Mouse (Mus musculus) ES-E14 (cell line): ENCODE measurements around the gene Eif3l. TPM values are rescaled to one million over a fixed set of nuclear protein-coding genes. Genes with fewer than 3 reads are reported as not detected.
A peak's percentile ranks its signal among the peaks of the same experiment; 100 is the strongest.

Experiments used
- DNase-seq: peaks from one replicate; pipeline ENCODE4 v3.0.0-alpha.2; 2013; ENCODE audit warnings: low read depth, low spot score
- H3K27ac ChIP-seq: 2 replicates; pipeline ENCODE4 v1.5.1; 2012; ENCODE audit warnings: low read depth, mild to moderate bottlenecking, low read length, moderate library complexity, mixed read lengths; ENCODE audit not compliant: poor library complexity, insufficient read depth, severe bottlenecking
- H3K36me3 ChIP-seq: 2 replicates; pipeline ENCODE4 v1.6.1; 2012; ENCODE audit warnings: mild to moderate bottlenecking, low read length, moderate library complexity, mixed read lengths; ENCODE audit not compliant: control insufficient read depth, poor library complexity, insufficient read depth, severe bottlenecking
- H3K4me1 ChIP-seq, 2 experiments: fragments of 150-350 bp in 1 of 2; sonication (generic) in 1 of 2; 2 replicates each; pipeline ENCODE4 v1.6.1; 2012; ENCODE audit warnings: low read length in 2 of 2, mild to moderate bottlenecking in 1 of 2, mixed read lengths in 1 of 2; ENCODE audit not compliant: control insufficient read depth in 2 of 2, insufficient read depth in 2 of 2, poor library complexity in 1 of 2
- H3K4me3 ChIP-seq, 2 experiments: fragments of 150-350 bp in 1 of 2; sonication (generic) in 1 of 2; 2 replicates each; pipeline ENCODE4 v1.5.1; 2012; ENCODE audit warnings: low read length in 2 of 2, low read depth in 1 of 2, mild to moderate bottlenecking in 1 of 2, mixed read lengths in 1 of 2; ENCODE audit not compliant: insufficient read depth in 1 of 2, poor library complexity in 1 of 2, severe bottlenecking in 1 of 2
- H3K9ac ChIP-seq: 2 replicates; pipeline ENCODE4 v1.6.1; 2012; ENCODE audit warnings: low read depth, mild to moderate bottlenecking, low read length, mixed read lengths; ENCODE audit not compliant: poor library complexity, insufficient read depth, severe bottlenecking
- H3K9me3 ChIP-seq: fragments of 150-350 bp; sonication (generic); 2 replicates; pipeline ENCODE4 v1.6.1; 2012; ENCODE audit warnings: low read depth, mild to moderate bottlenecking, low read length; ENCODE audit not compliant: control insufficient read depth, insufficient read depth
- CHD2 ChIP-seq: IDR thresholded peaks from 2 replicates; pipeline ENCODE4 v1.6.1; 2014; ENCODE audit warnings: mild to moderate bottlenecking, low read depth, low read length, inconsistent platforms
- HCFC1 ChIP-seq: IDR thresholded peaks from 2 replicates; pipeline ENCODE4 v1.6.1; 2012; ENCODE audit warnings: low read length, inconsistent platforms, borderline replicate concordance; ENCODE audit not compliant: insufficient read depth
- MAFK ChIP-seq: IDR thresholded peaks from 2 replicates; pipeline ENCODE4 v1.6.1; 2014; ENCODE audit warnings: mild to moderate bottlenecking, low read depth, low read length, inconsistent platforms; ENCODE audit not compliant: insufficient read depth
- ZC3H11A ChIP-seq: IDR thresholded peaks from 2 replicates; pipeline ENCODE4 v1.6.1; 2012; ENCODE audit warnings: low read depth, mild to moderate bottlenecking, inconsistent platforms, low read length, borderline replicate concordance
- ZNF384 ChIP-seq: IDR thresholded peaks from 2 replicates; pipeline ENCODE4 v1.6.1; 2012; ENCODE audit warnings: low read depth, low read length, inconsistent platforms
- in situ Hi-C, 2 experiments: fragments of 600-800 bp; cut with MboI; formaldehyde crosslinking; loops; one replicate each; pipeline ENCODE4 v1.15.1; 2025; ENCODE audit warnings: low sequenced_read_pairs in 2 of 2, inconsistent platforms in 1 of 2; ENCODE audit not compliant: unreplicated experiment in 2 of 2
- total RNA-seq: library from RNA; depleted of rRNA; stranded (reverse); fragments of 300-350 nt; gene quantifications from 2 replicates; pipeline ENCODE4 v1.2.3, GENCODE M21; 2012

Eif3l gene
- total RNA-seq, 1 experiment, result 380 TPM

- Histone ChIP-seq H3K9ac (0 out of 2 replicates have a peak overlapping the region, but pooled peaks have one; percentile 32), H3K4me3 (no peak overlapping the region), H3K4me1 (peaks cover 11 to 12% of the 10 kb centered on the region in 2 experiments; a peak in 2 of 4 replicates), H3K36me3 (peaks cover 21% of the 10 kb centered on the region; the same call in 1 of the 2 replicates), H3K27ac (no peak overlapping the region), H3K9me3 (no peaks in the 10 kb centered on the region)
- TF ChIP-seq MAFK (no peak), CHD2 (no peak), ZC3H11A (no peak), ZNF384 (no peak), HCFC1 (no peak)
- in situ Hi-C loops, result no loop called here
- DNase-seq, result no peak
Observed at GRCm38 (mm10) chr15:79050964-79051363, 24.0 kb upstream of the Eif3l start.

- peaks cover 26% of the 10 kb centered on the region; the same call in 1 of the 2 replicates for H3K36me3 ChIP-seq
- in situ Hi-C loops, result no loop called here
- H3K27ac ChIP-seq, result peak overlapping the region; percentile 69
- H3K9ac ChIP-seq, result peak overlapping the region; percentile 32; the same call in 1 of the 2 replicates
- DNase-seq, result no peak
- 0 out of 4 replicates have a peak overlapping the region, but pooled peaks of 1 of the 2 experiments have one; percentile 42 for H3K4me3 ChIP-seq
- TF ChIP-seq ZNF384, result no peak
- no peak for TF ChIP-seq MAFK
- no peak for TF ChIP-seq HCFC1
- no peak for TF ChIP-seq CHD2
- TF ChIP-seq ZC3H11A, result no peak
- H3K9me3 ChIP-seq, result no peaks in the 10 kb centered on the region
- peaks cover 11 to 12% of the 10 kb centered on the region in 2 experiments; a peak in 2 of 4 replicates for H3K4me1 ChIP-seq
Observed at GRCm38 (mm10) chr15:79051461-79052360, 23.3 kb upstream of the Eif3l start.

DNA sequence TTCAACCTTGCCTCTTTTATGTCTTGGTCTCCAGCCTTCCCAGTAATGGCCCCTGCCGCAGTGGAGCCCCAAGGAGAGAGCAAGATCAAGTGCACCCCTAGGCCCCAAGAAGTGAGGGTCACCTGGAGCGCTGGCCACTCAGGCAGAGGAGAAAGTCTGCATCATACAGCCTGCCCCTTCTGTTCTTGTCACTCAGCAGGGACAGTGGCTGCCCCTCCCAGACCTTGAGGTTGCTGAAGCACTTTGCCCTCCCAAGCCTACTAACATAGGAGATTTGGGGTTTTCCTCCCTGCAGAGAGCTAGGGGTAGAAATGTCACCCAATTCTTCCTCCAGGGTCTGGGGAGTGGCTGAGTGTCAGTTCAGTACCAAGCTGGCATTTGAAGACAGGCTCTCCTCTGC lies 22.6 kb upstream of the Eif3l start:
- in situ Hi-C loops, result no loop called here
- H3K36me3 ChIP-seq, result peaks cover 26% of the 10 kb centered on the region; the same call in 1 of the 2 replicates

DNA sequence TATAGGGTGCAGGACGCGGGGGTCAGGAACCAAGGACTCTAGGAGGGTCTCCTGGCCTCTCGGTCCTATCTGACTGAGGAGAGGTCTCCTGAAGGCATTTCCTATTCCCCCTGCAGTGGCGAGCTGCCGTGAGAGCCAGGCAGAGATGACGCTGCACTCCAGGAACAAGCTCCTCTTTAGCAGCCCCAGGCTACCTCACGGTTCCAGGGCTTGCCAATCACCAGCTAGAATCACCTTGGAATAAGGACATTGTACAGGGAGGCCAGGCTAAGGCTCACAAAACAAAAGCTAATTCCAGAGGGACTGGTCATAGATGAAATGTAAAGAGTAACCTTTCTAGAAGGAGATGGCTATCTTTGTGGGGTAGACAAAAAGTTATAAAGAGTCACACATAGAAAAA lies 18.4 kb upstream of the Eif3l start:
- H3K9ac ChIP-seq, result no peak overlapping the region
- H3K4me1 ChIP-seq, result peaks cover 5 to 6% of the 10 kb centered on the region in 2 experiments; a peak in 2 of 4 replicates
- in situ Hi-C loops, result no loop called here
- no peak for DNase-seq
- no peak for TF ChIP-seq ZNF384
- H3K4me3 ChIP-seq, result no peak overlapping the region
- H3K27ac ChIP-seq, result no peak overlapping the region
- H3K9me3 ChIP-seq, result no peaks in the 10 kb centered on the region
- peaks cover 29% of the 10 kb centered on the region; the same call in 1 of the 2 replicates for H3K36me3 ChIP-seq

More for the DNA sequence above, 22.6 kb upstream of the Eif3l start:
- Histone ChIP-seq H3K4me1 (peaks cover 11 to 12% of the 10 kb centered on the region in 2 experiments; a peak in 2 of 4 replicates), H3K27ac (peak overlapping the region; percentile 69), H3K4me3 (no peak overlapping the region), H3K9me3 (no peaks in the 10 kb centered on the region), H3K9ac (no peak overlapping the region)
- no peak for DNase-seq
- TF ChIP-seq ZC3H11A (no peak), MAFK (no peak), ZNF384 (no peak), CHD2 (no peak), HCFC1 (no peak)
